In genomic region chr11:79336722-79337267, GRCm38 (mm10) we compare ENCODE assay signal across 12 mouse cellular contexts. TPM values are rescaled to one million over a fixed set of nuclear protein-coding genes. Genes with fewer than 3 reads are reported as not detected.
DNase-seq lines count a peak whose midpoint lies in the region; TF ChIP-seq lines count a peak whose summit lies in the region.
"Had no signal": no experiment of that assay in that cellular context is flagged by ENCODE, and none has a peak within 500 bp of the region (broad histone marks: within the 10 kb centered on the region; RNA-seq: fewer than 3 reads in every experiment).

No protein-coding gene starts in this region.

- peak; percentile 53 for TF ChIP-seq CTCF in gastrocnemius, adult 2 months (IDR thresholded peaks at IDR 0.05)
- peak; percentile 31; the same call in 1 of the 2 replicates for TF ChIP-seq CTCF in testis, adult 2 months (IDR thresholded peaks at IDR 0.05; ENCODE audit: control insufficient read depth, insufficient read depth, insufficient replicate concordance, low read depth, low read length)

- no peaks in the 10 kb centered on the region for H3K36me3 ChIP-seq in testis, adult 2 months (ENCODE audit: control insufficient read depth, insufficient read depth, low read length)

- H3K4me1 ChIP-seq in testis, adult 2 months (ENCODE audit: control insufficient read depth, insufficient read depth, low read length): peaks cover 12% of the 10 kb centered on the region

- H3K27me3 ChIP-seq in testis, adult 2 months (ENCODE audit: control insufficient read depth, insufficient read depth, low read length): no peaks in the 10 kb centered on the region

- no peak overlapping the region for H3K4me3 ChIP-seq in gastrocnemius, adult 2 months
- no peak overlapping the region for H3K4me3 ChIP-seq in testis, adult 2 months (ENCODE audit: control insufficient read depth, low read depth, low read length)

- DNase-seq in gastrocnemius, adult 2 months: no peak
- DNase-seq in gastrocnemius, postnatal 4 days (ENCODE audit: low spot score in 2 of 2): no peak
- no peak for DNase-seq in testis, postnatal 14 days (ENCODE audit: low spot score)
- peak; percentile 17 for DNase-seq in lung, postnatal 10 days
- DNase-seq in ovary, postnatal 14 days (ENCODE audit: low spot score): no peak
- DNase-seq in right cerebral cortex, adult 2 months (ENCODE audit: low spot score in 2 of 2): no peak
- DNase-seq in gastrocnemius, adult 18-20 months (ENCODE audit: low spot score): no peak
- DNase-seq: gastrocnemius, postnatal 25 days had no signal

- H3K27ac ChIP-seq in gastrocnemius, adult 2 months: no peak overlapping the region
- H3K27ac ChIP-seq in testis, adult 2 months (ENCODE audit: control insufficient read depth, insufficient read depth, low read depth, low read length): no peak overlapping the region

- intact Hi-C loops in gastrocnemius, adult 2 months (cut with DNase I): loop anchor here (5.0 kb wide), 1 partner anchor 61 kb away; no protein-coding TSS in a partner anchor

- no peak for TF ChIP-seq POLR2A in testis, adult 2 months (IDR thresholded peaks at IDR 0.05; ENCODE audit: control insufficient read depth, low read depth, low read length)

RNA-seq across cellular contexts. Expression of gene Nf1, which starts 2.7 kb away (rescaled TPM):
- total RNA-seq in gastrocnemius, adult 2 months (2021): 10 to 100 TPM; 18.2 to 23.5 TPM
- 10 to 100 TPM; 46.6 to 49.1 TPM for total RNA-seq in gastrocnemius, postnatal 4 days (2021)
- 24.1 and 29.3 TPM in 2 replicates for polyA plus RNA-seq in testis, adult 2 months (2012; rRNA removed)
- total RNA-seq in gastrocnemius, adult 18-20 months (2021): 10 to 100 TPM; 13.9 to 18.6 TPM

RNA-seq across cellular contexts. Expression of gene Gm9964, which starts 40.1 kb away (rescaled TPM):
- not detected for total RNA-seq in gastrocnemius, adult 2 months (2021)
- not detected for total RNA-seq in gastrocnemius, postnatal 4 days (2021)
- 0.21 TPM in 1 of 2 replicates, not detected in the other for polyA plus RNA-seq in testis, adult 2 months (2012; rRNA removed)
- total RNA-seq in gastrocnemius, adult 18-20 months (2021): not detected
- total RNA-seq: gastrocnemius, postnatal 25 days; neutrophil, adult 5-6 weeks had no signal
- polyA plus RNA-seq: intestine, embryonic 14.5 days; liver, embryonic 16.5 days had no signal
